Comparison of ENCODE assay signal across 7 mouse cellular contexts in the genomic region with DNA sequence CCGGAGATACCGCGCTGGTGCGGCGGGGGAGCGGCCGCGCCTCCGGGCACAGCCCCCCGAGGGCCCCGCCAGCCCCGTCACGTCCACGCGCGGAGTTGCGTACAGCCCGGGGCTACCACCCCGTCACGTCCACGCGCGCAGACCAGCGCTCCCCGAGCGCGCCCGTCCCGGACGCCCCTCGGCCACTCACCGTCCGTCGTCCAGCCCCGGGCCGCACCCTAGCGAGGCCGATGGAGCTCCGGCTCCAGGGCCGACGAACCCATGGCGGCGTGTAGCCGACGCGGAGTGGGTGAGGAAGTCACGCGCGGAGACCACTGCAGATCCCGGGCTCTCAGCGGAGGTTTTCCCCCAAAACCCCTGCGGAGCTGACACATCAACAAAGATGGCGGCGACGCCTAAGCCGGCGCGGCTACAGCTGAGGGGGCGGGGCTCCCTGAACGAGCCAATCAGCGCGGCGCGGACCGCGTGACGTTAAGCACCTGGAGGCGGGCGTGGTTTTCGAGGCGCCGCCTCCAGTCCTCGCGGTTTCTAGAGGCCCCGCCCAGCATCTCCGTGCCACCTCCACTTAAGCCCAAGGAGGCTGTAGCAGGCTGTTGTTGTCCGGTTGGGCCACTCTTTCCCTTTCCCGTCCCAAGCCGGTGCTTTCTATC. TPM values are rescaled to one million over a fixed set of nuclear protein-coding genes. Genes with fewer than 3 reads are reported as not detected.
A peak's percentile ranks its signal among the peaks of the same experiment; 100 is the strongest.
DNase-seq lines count a peak whose midpoint lies in the region; ATAC-seq lines count a peak whose summit lies in the region.

A gene (minus strand): TSS at position 393 of the 650 bp plus-strand sequence.

- peak within 1 kb of the TSS; percentile 97 for H3K4me3 ChIP-seq in intestine, embryonic 16.5 days (ENCODE audit: low read length)
- peak within 1 kb of the TSS; percentile 98 for H3K4me3 ChIP-seq in midbrain, embryonic 11.5 days (ENCODE audit: low read depth, low read length)

- H3K27me3 ChIP-seq in intestine, embryonic 16.5 days (replicated peaks; ENCODE audit: control insufficient read depth, insufficient read depth, low read length), result no peaks in the 10 kb centered on the region
- H3K27me3 ChIP-seq in midbrain, embryonic 11.5 days (ENCODE audit: control insufficient read depth, insufficient read depth, low read length), result no peaks in the 10 kb centered on the region

- under 1% methylated on average over 79 of the region's 79 CpGs for WGBS in intestine, embryonic 16.5 days
- WGBS in midbrain, embryonic 11.5 days, result under 1% methylated on average over 79 of the region's 79 CpGs

- DNase-seq in adrenal gland, adult 2 months, result peak; percentile 97
- DNase-seq in embryo, embryonic 11.5 days (ENCODE audit: low read depth, low spot score), result peak; percentile 92
- DNase-seq in gastrocnemius, postnatal 36 days, result peak; percentile 94
- peak; percentile 96 to 97 for DNase-seq in left cerebral cortex, postnatal 36 days (ENCODE audit: low spot score in 2 of 2)
- peak; percentile 99 for DNase-seq in midbrain, embryonic 11.5 days (ENCODE audit: low spot score, missing footprints)
- peak; percentile 93 for DNase-seq in skeletal muscle tissue, adult 2 months (ENCODE audit: low read depth, low spot score)

- H3K27ac ChIP-seq in intestine, embryonic 16.5 days (ENCODE audit: low read length), result peak within 1 kb of the TSS; percentile 87
- peak within 1 kb of the TSS; percentile 48; the same call in 1 of the 2 replicates for H3K27ac ChIP-seq in midbrain, embryonic 11.5 days (ENCODE audit: low read depth, low read length)

- no peaks in the 10 kb centered on the region for H3K9me3 ChIP-seq in intestine, embryonic 16.5 days (ENCODE audit: control insufficient read depth, low read length)
- H3K9me3 ChIP-seq in midbrain, embryonic 11.5 days (ENCODE audit: control insufficient read depth, low read length), result no peaks in the 10 kb centered on the region

- H3K36me3 ChIP-seq in intestine, embryonic 16.5 days (ENCODE audit: control insufficient read depth, insufficient read depth, low read length), result no peaks in the 10 kb centered on the region
- no peaks in the 10 kb centered on the region for H3K36me3 ChIP-seq in midbrain, embryonic 11.5 days (ENCODE audit: control insufficient read depth, insufficient read depth, low read length)

- intact Hi-C loops in gastrocnemius, postnatal 36 days (cut with DNase I), result no loop called here
- intact Hi-C loops in left cerebral cortex, postnatal 36 days (cut with DNase I), result no loop called here

- H3K4me2 ChIP-seq in intestine, embryonic 16.5 days (ENCODE audit: low read depth, low read length), result peak within 1 kb of the TSS; percentile 59
- peak within 1 kb of the TSS; percentile 82 for H3K4me2 ChIP-seq in midbrain, embryonic 11.5 days

- ATAC-seq in intestine, embryonic 16.5 days, result peak; percentile 97
- peak; percentile 98 for ATAC-seq in midbrain, embryonic 11.5 days (ENCODE audit: low FRiP score)

- H3K4me1 ChIP-seq in intestine, embryonic 16.5 days (ENCODE audit: control insufficient read depth, insufficient read depth, low read length), result peaks cover 16% of the 10 kb centered on the region
- peaks cover 10% of the 10 kb centered on the region; the same call in 1 of the 2 replicates for H3K4me1 ChIP-seq in midbrain, embryonic 11.5 days (ENCODE audit: control insufficient read depth, insufficient read depth, low read length)

- H3K9ac ChIP-seq in intestine, embryonic 16.5 days (ENCODE audit: low read depth, low read length), result peak within 1 kb of the TSS; percentile 92
- peak within 1 kb of the TSS; percentile 95 for H3K9ac ChIP-seq in midbrain, embryonic 11.5 days (ENCODE audit: low read length)

RNA-seq across cellular contexts. Expression of the gene that starts here (rescaled TPM):
- 10 to 100 TPM; 22.0 to 33.8 TPM for total RNA-seq in adrenal gland, adult 2 months (2021)
- 1.3 and 2.4 TPM in 2 replicates for polyA plus RNA-seq in adrenal gland, adult 2 months (2012; rRNA removed)
- total RNA-seq in gastrocnemius, postnatal 36 days (2021), result 10 to 100 TPM; 19.1 to 19.3 TPM
- 10.5 and 12.9 TPM in 2 replicates for polyA plus RNA-seq in intestine, embryonic 16.5 days (2015; fragmentation: Nextera tagmentation; extraction: Ambion mirVana)
- 10 to 100 TPM; 48.3 to 56.6 TPM for total RNA-seq in left cerebral cortex, postnatal 36 days (2021)
- polyA plus RNA-seq in midbrain, embryonic 11.5 days (2014; fragmentation: Nextera tagmentation; extraction: Ambion mirVana), result 18.4 and 21.5 TPM in 2 replicates

Comparison
In these comparisons a context has a peak if more than half of its experiments do, and no peak if none do; other contexts are left out.
1. Peak in every context shown above with its lines: DNase-seq, ATAC-seq, H3K4me3 ChIP-seq and H3K27ac ChIP-seq.